Mouse (Mus musculus) layer of hippocampus, postnatal 36 days (tissue): ENCODE data around the gene Med10. TPM values are rescaled to one million over a fixed set of nuclear protein-coding genes. Genes with fewer than 3 reads are reported as not detected.

Experiments
- DNase-seq, 2 experiments: peaks; one replicate each; pipeline ENCODE4 v3.0.0; 2022
- total RNA-seq, 2 experiments: library from RNA; stranded (reverse); gene quantifications; 2 replicates each; pipeline ENCODE4 v1.2.3; 2021

The Med10 gene
- total RNA-seq = 10 to 100 TPM; 60.2 to 63.5 TPM

- no peak for DNase-seq
Measured at GRCm38 (mm10) chr13:69802095-69802494, at the start of gene Med10. TSS of gene Med10 (plus strand) at chr13:69802395.

- no peak for DNase-seq
Measured at GRCm38 (mm10) chr13:69752875-69753274, 49.3 kb upstream of the Med10 start.

- DNase-seq = no peak
Measured at GRCm38 (mm10) chr13:69758979-69759378, 43.2 kb upstream of the Med10 start.

GRCm38 (mm10) chr13:69761393-69761792, 40.8 kb upstream of the Med10 start:
- DNase-seq = peak; percentile 76 to 80

- no peak for DNase-seq
Measured at GRCm38 (mm10) chr13:69764646-69765045, 37.5 kb upstream of the Med10 start.

GRCm38 (mm10) chr13:69768152-69768551, 34.0 kb upstream of the Med10 start:
- DNase-seq = no peak

GRCm38 (mm10) chr13:69770538-69771456, 31.4 kb upstream of the Med10 start:
- DNase-seq = no peak

- no peak for DNase-seq
Measured at GRCm38 (mm10) chr13:69772358-69772757, 29.8 kb upstream of the Med10 start.

GRCm38 (mm10) chr13:69778221-69778620, 24.0 kb upstream of the Med10 start:
- DNase-seq = peak; percentile 56 to 57

GRCm38 (mm10) chr13:69788704-69789103, 13.5 kb upstream of the Med10 start:
- DNase-seq = no peak

GRCm38 (mm10) chr13:69791814-69792213, 10.4 kb upstream of the Med10 start:
- DNase-seq = no peak

GRCm38 (mm10) chr13:69792541-69793009, 9.6 kb upstream of the Med10 start:
- no peak for DNase-seq

- no peak for DNase-seq
Measured at GRCm38 (mm10) chr13:69794808-69795207, 7.4 kb upstream of the Med10 start.

- peak; percentile 80 to 81 for DNase-seq
Measured at GRCm38 (mm10) chr13:69809681-69810611, 7.8 kb downstream of the Med10 start.

- no peak for DNase-seq
Measured at GRCm38 (mm10) chr13:69810936-69811680, 8.9 kb downstream of the Med10 start.

- no peak for DNase-seq
Measured at GRCm38 (mm10) chr13:69813870-69814269, 11.7 kb downstream of the Med10 start.

- DNase-seq = peak in 1 of 2 experiments; percentile 22
Measured at GRCm38 (mm10) chr13:69818306-69818705, 16.1 kb downstream of the Med10 start.

GRCm38 (mm10) chr13:69821169-69821822, 19.1 kb downstream of the Med10 start:
- DNase-seq = no peak

GRCm38 (mm10) chr13:69823920-69824637, 21.9 kb downstream of the Med10 start:
- DNase-seq = peak in 1 of 2 experiments; percentile 34

GRCm38 (mm10) chr13:69825396-69826095, 23.4 kb downstream of the Med10 start:
- DNase-seq = no peak
